Mouse (Mus musculus) cerebellum, postnatal 25 days (tissue): ENCODE data around the gene Kctd7.
A peak's percentile ranks its signal among the peaks of the same experiment; 100 is the strongest.

ENCODE experiments used
- DNase-seq, 2 experiments: peaks; one replicate each; pipeline ENCODE4 v3.0.0; 2021; ENCODE audit warnings: mixed read lengths in 2 of 2

Gene Kctd7

GRCm38 (mm10) chr5:130144334-130145312 lies at the start of gene Kctd7:
TSS of gene Kctd7 (plus strand) at chr5:130144861.
- DNase-seq = peak; percentile 96 to 97

- DNase-seq = no peak
These were observed 47.9 kb upstream of the Kctd7 start for GRCm38 (mm10) chr5:130096754-130097153.

GRCm38 (mm10) chr5:130097837-130098236 lies 46.8 kb upstream of the Kctd7 start:
- no peak for DNase-seq

- no peak for DNase-seq
These were observed 42.9 kb upstream of the Kctd7 start for GRCm38 (mm10) chr5:130101724-130102123.

GRCm38 (mm10) chr5:130109348-130109747 lies 35.3 kb upstream of the Kctd7 start:
- DNase-seq = no peak

GRCm38 (mm10) chr5:130110632-130111464 lies 33.8 kb upstream of the Kctd7 start:
- no peak for DNase-seq

- DNase-seq = no peak
These were observed 32.0 kb upstream of the Kctd7 start for GRCm38 (mm10) chr5:130112653-130113052.

- DNase-seq = no peak
These were observed 28.5 kb upstream of the Kctd7 start for GRCm38 (mm10) chr5:130116116-130116515.

GRCm38 (mm10) chr5:130116857-130117256 lies 27.8 kb upstream of the Kctd7 start:
- no peak for DNase-seq

- no peak for DNase-seq
These were observed 26.7 kb upstream of the Kctd7 start for GRCm38 (mm10) chr5:130117932-130118331.

- DNase-seq = no peak
These were observed 25.4 kb upstream of the Kctd7 start for GRCm38 (mm10) chr5:130119236-130119635.

GRCm38 (mm10) chr5:130120070-130120736 lies 24.5 kb upstream of the Kctd7 start:
- no peak for DNase-seq

GRCm38 (mm10) chr5:130120904-130121303 lies 23.8 kb upstream of the Kctd7 start:
- DNase-seq = no peak

GRCm38 (mm10) chr5:130122355-130122754 lies 22.3 kb upstream of the Kctd7 start:
- no peak for DNase-seq

GRCm38 (mm10) chr5:130124271-130124670 lies 20.4 kb upstream of the Kctd7 start:
- DNase-seq = no peak

GRCm38 (mm10) chr5:130128686-130129523 lies 15.8 kb upstream of the Kctd7 start:
- no peak for DNase-seq

- DNase-seq = no peak
These were observed 15.2 kb upstream of the Kctd7 start for GRCm38 (mm10) chr5:130129524-130129793.

- DNase-seq = no peak
These were observed 8.1 kb upstream of the Kctd7 start for GRCm38 (mm10) chr5:130136597-130136996.

GRCm38 (mm10) chr5:130139393-130139792 lies 5.3 kb upstream of the Kctd7 start:
- DNase-seq = peak; percentile 86 to 89

GRCm38 (mm10) chr5:130141138-130141537 lies 3.5 kb upstream of the Kctd7 start:
- DNase-seq = no peak

- no peak for DNase-seq
These were observed 2.6 kb upstream of the Kctd7 start for GRCm38 (mm10) chr5:130142041-130142440.

GRCm38 (mm10) chr5:130143101-130143500 lies 1.6 kb upstream of the Kctd7 start:
- DNase-seq = no peak
